Mouse (Mus musculus): ENCODE data around the gene Pcnt. TPM values are rescaled to one million over a fixed set of nuclear protein-coding genes. Genes with fewer than 3 reads are reported as not detected.

Gene Pcnt
- polyA plus RNA-seq, 1 experiment from 2014 or later = 11.4 TPM

GRCm38 (mm10) chr10:76345540-76345902 is 97.1 kb downstream of the Pcnt start:
- H3K9ac ChIP-seq (replicated peaks) = peak overlapping the region; percentile 93
- 6% methylated on average over 12 of the region's 12 CpGs for WGBS

DNA sequence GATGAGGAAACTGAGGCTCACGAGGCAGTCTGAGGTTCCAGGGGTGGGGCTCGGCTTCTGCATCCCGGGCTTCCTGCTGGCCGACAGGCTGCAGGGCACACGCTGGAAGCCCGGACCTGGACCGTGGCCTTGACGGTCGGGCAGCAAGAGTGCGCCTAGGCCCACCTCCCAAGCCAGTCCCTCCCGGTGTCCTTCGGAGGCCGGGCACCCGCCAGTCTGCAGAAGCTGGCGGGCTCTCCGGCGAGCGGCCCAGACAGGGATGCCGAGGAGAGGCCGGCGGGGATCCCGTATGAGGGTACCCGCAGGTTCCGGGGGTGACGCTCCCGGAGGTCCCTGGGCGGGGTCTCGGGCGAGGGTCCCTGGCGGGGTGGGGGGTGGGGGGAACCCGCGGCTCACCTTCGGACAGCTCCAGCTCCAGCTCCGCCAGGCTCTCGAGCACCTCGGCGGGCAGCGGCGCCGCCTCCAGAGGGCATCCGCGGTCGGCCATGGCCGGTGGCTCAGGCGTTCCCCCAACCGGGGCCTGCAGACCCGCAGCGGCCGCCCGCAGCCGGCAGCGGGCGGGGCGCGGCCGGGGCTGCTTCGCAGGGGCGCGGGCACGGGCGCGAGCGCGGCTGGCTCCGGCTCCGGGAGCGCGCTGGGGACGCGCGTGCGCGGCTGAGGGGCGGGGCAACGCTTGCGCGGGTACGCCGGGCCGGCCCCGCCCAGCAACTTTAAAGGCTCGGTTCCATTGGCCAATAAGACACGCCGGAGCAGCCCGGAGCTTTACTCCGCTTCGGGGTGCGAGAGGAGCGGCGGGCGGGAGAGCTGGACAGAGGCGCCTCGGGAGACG is 97.7 kb downstream of the Pcnt start, which contains the start of gene Dip2a:
Dip2a (minus strand) TSS at position 581 of the 829 bp plus-strand sequence.
- H3K36me3 ChIP-seq = peaks cover 4% of the 10 kb centered on the region
- under 1% methylated on average over 80 of the region's 94 CpGs for WGBS
- H3K9me3 ChIP-seq = no peaks in the 10 kb centered on the region
- 0 out of 2 replicates have a peak, but pooled peaks cover 4% of the 10 kb centered on the region for H3K27me3 ChIP-seq
- peaks cover 25% of the 10 kb centered on the region for H3K4me1 ChIP-seq (replicated peaks)
- H3K27ac ChIP-seq = peak within 1 kb of the TSS; percentile 92
- H3K9ac ChIP-seq (replicated peaks) = peak within 1 kb of the TSS; percentile 93
- ATAC-seq = peak; percentile 95
- peak within 1 kb of the TSS; percentile 78 for H3K4me3 ChIP-seq (replicated peaks)
- peak within 1 kb of the TSS; percentile 67 for H3K4me2 ChIP-seq (replicated peaks)

More at GRCm38 (mm10) chr10:76345540-76345902, 97.1 kb downstream of the Pcnt start:
- peak overlapping the region; percentile 78 for H3K4me3 ChIP-seq (replicated peaks)
- no peak; the same call in 1 of the 2 replicates for ATAC-seq
- no peaks in the 10 kb centered on the region for H3K9me3 ChIP-seq
- H3K27ac ChIP-seq = peak overlapping the region; percentile 45; the same call in 1 of the 2 replicates
- H3K4me2 ChIP-seq (replicated peaks) = peak overlapping the region; percentile 67
- H3K27me3 ChIP-seq = 0 out of 2 replicates have a peak, but pooled peaks cover 4% of the 10 kb centered on the region
- H3K36me3 ChIP-seq = peaks cover 10% of the 10 kb centered on the region
- H3K4me1 ChIP-seq (replicated peaks) = peaks cover 25% of the 10 kb centered on the region

DNA sequence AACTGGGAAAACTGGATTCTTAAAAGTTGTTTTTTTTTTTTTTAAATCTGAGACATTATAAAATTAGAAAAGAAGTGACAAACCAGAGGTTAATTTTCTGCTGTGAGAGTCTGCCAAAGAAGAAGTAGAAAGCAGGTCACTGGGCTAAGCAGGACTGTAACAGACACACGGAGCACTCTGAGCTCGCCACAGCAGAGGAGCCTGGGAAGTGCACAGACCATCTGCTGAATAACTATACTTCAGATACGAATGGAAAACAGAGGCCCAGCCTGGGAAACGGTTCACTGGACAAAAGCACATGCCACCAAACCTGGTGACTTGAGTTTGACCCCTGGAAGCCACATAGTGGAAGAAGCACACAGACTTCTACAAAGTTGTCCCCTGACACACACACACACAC is 108.2 kb downstream of the Pcnt start:
- Histone ChIP-seq H3K9ac (replicated peaks) (no peak overlapping the region), H3K9me3 (no peaks in the 10 kb centered on the region), H3K27ac (no peak overlapping the region), H3K4me3 (replicated peaks) (no peak overlapping the region), H3K4me1 (replicated peaks) (peaks cover 8% of the 10 kb centered on the region), H3K27me3 (no peaks in the 10 kb centered on the region), H3K36me3 (0 out of 2 replicates have a peak, but pooled peaks cover 3% of the 10 kb centered on the region), H3K4me2 (replicated peaks) (no peak overlapping the region)
- 41% methylated on average over 4 of the region's 4 CpGs for WGBS
- no peak for ATAC-seq

GRCm38 (mm10) chr10:76332040-76332439 is 110.5 kb downstream of the Pcnt start:
- Histone ChIP-seq H3K36me3 (no peaks in the 10 kb centered on the region), H3K27ac (no peak overlapping the region), H3K9me3 (no peaks in the 10 kb centered on the region), H3K4me1 (replicated peaks) (peaks cover 8% of the 10 kb centered on the region), H3K27me3 (no peaks in the 10 kb centered on the region), H3K4me2 (replicated peaks) (no peak overlapping the region), H3K9ac (replicated peaks) (no peak overlapping the region), H3K4me3 (replicated peaks) (no peak overlapping the region)
- WGBS = 41% methylated on average over 2 of the region's 2 CpGs
- no peak for ATAC-seq

GRCm38 (mm10) chr10:76329093-76329492 is 113.5 kb downstream of the Pcnt start:
- Histone ChIP-seq H3K27ac (no peak overlapping the region), H3K27me3 (no peaks in the 10 kb centered on the region), H3K4me1 (replicated peaks) (peaks cover 6% of the 10 kb centered on the region), H3K36me3 (0 out of 2 replicates have a peak, but pooled peaks cover 5% of the 10 kb centered on the region), H3K9ac (replicated peaks) (no peak overlapping the region), H3K9me3 (no peaks in the 10 kb centered on the region), H3K4me3 (replicated peaks) (no peak overlapping the region), H3K4me2 (replicated peaks) (no peak overlapping the region)
- ATAC-seq = no peak
- WGBS = 94% methylated on average over 4 of the region's 4 CpGs

DNA sequence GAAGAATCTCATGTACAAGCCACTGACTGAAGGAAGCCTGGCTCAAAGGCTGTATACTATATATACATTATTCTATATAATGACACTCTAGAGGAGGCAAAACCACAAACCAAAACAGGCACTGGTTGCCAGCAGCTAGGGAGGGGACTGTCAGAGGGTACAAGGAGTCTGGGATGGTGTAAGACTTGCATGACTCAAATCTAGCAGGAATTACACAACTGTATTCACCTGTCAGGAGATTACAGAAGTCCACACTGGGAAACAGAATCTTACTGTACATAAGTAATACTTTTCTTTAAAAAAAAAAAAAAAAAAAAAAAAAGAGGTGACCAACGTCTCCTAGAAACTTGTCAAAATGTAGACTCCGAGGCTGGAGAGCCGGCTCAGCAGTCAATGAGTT is 114.0 kb downstream of the Pcnt start:
- no peak for ATAC-seq
- H3K36me3 ChIP-seq = 0 out of 2 replicates have a peak, but pooled peaks cover 5% of the 10 kb centered on the region

GRCm38 (mm10) chr10:76326304-76327006 is 116.1 kb downstream of the Pcnt start:
- ATAC-seq = no peak
- H3K27me3 ChIP-seq = no peaks in the 10 kb centered on the region
- no peaks in the 10 kb centered on the region for H3K4me1 ChIP-seq (replicated peaks)
- H3K9ac ChIP-seq (replicated peaks) = no peak overlapping the region
- H3K9me3 ChIP-seq = no peaks in the 10 kb centered on the region
- H3K27ac ChIP-seq = no peak overlapping the region
- 69% methylated on average over 6 of the region's 6 CpGs for WGBS
- H3K4me2 ChIP-seq (replicated peaks) = no peak overlapping the region
- H3K4me3 ChIP-seq (replicated peaks) = no peak overlapping the region
- peaks cover 5% of the 10 kb centered on the region; the same call in 1 of the 2 replicates for H3K36me3 ChIP-seq

More for the DNA sequence above, 114.0 kb downstream of the Pcnt start:
- no peak overlapping the region for H3K4me2 ChIP-seq (replicated peaks)
- H3K9me3 ChIP-seq = no peaks in the 10 kb centered on the region
- WGBS = 97% methylated on average over 3 of the region's 3 CpGs
- no peak overlapping the region for H3K4me3 ChIP-seq (replicated peaks)
- no peak overlapping the region for H3K27ac ChIP-seq
- no peak overlapping the region for H3K9ac ChIP-seq (replicated peaks)
- H3K4me1 ChIP-seq (replicated peaks) = peaks cover 6% of the 10 kb centered on the region
- no peaks in the 10 kb centered on the region for H3K27me3 ChIP-seq

- no peak overlapping the region for H3K9ac ChIP-seq (replicated peaks)
- no peaks in the 10 kb centered on the region for H3K4me1 ChIP-seq (replicated peaks)
- no peak overlapping the region for H3K4me2 ChIP-seq (replicated peaks)
- no peak overlapping the region for H3K27ac ChIP-seq
- H3K27me3 ChIP-seq = no peaks in the 10 kb centered on the region
- ATAC-seq = no peak
- H3K4me3 ChIP-seq (replicated peaks) = no peak overlapping the region
- 89% methylated on average over 12 of the region's 12 CpGs for WGBS
- H3K9me3 ChIP-seq = no peaks in the 10 kb centered on the region
- peaks cover 55% of the 10 kb centered on the region for H3K36me3 ChIP-seq
Measured at GRCm38 (mm10) chr10:76317623-76318022, 125.0 kb downstream of the Pcnt start.

DNA sequence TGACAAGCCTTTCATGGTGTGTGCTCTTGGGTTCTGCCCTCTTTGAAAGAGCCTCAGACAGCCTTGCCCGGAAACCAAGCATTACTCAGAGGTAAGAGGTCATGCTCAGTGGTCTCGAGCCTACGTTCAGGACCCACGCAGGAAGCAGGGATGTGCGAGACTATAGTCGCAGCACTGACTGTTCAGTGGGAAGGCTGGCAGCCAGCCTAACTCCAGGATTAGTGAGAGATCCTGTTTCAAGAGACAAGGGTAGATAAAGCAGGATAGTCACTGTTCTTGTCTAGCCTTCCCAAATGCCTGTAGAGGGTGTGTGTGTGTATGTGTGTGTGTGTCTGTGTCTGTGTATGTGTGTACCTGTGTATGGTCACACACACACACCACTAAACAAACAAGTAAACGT is 126.4 kb downstream of the Pcnt start:
- Histone ChIP-seq H3K27me3 (no peaks in the 10 kb centered on the region), H3K4me1 (replicated peaks) (no peaks in the 10 kb centered on the region), H3K9me3 (no peaks in the 10 kb centered on the region), H3K27ac (0 out of 2 replicates have a peak overlapping the region, but pooled peaks have one; percentile 19), H3K36me3 (peaks cover 63% of the 10 kb centered on the region), H3K9ac (replicated peaks) (no peak overlapping the region), H3K4me3 (replicated peaks) (no peak overlapping the region), H3K4me2 (replicated peaks) (no peak overlapping the region)
- ATAC-seq = no peak
- 78% methylated on average over 7 of the region's 7 CpGs for WGBS

DNA sequence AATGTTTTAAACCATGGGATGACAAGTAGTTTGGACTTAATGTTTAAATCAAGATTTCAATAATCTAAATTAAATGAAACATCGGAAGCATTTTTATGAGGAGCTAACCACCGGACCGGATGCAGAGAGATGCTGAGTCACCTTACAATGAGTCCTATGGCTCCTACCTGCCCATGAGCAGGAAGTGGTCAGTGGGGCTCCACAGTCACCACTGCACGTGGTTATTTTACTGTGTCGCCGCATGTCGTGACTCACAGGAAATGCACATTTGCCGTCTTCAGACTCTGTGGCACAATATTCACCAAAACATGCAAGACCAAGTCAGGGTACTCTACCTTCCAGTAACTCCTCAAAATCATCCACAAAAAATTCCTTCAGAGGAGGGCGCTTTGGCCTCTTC is 135.8 kb downstream of the Pcnt start:
- H3K36me3 ChIP-seq = peaks cover 65% of the 10 kb centered on the region
- no peaks in the 10 kb centered on the region for H3K9me3 ChIP-seq
- H3K27ac ChIP-seq = no peak overlapping the region
- no peak overlapping the region for H3K4me2 ChIP-seq (replicated peaks)
- no peak overlapping the region for H3K9ac ChIP-seq (replicated peaks)
- WGBS = 92% methylated on average over 9 of the region's 9 CpGs
- no peaks in the 10 kb centered on the region for H3K4me1 ChIP-seq (replicated peaks)
- no peak for ATAC-seq
- H3K4me3 ChIP-seq (replicated peaks) = no peak overlapping the region
- H3K27me3 ChIP-seq = no peaks in the 10 kb centered on the region
